ENCODE assay signal across 30 mouse cellular contexts in genomic region chr16:96651444-96651843, GRCm38 (mm10).
"Had no signal": no experiment of that assay in that cellular context is flagged by ENCODE, and none has a peak within 500 bp of the region (broad histone marks: within the 10 kb centered on the region; RNA-seq: fewer than 3 reads in every experiment).

No protein-coding gene starts in this region.

- ATAC-seq: liver, embryonic 12.5 days; liver, postnatal 0 days; lung, postnatal 0 days; midbrain, embryonic 13.5 days; midbrain, embryonic 15.5 days; midbrain, embryonic 16.5 days had no signal

- H3K4me3 ChIP-seq: left cerebral cortex, adult 2 months; limb, embryonic 15.5 days; liver, embryonic 12.5 days; liver, embryonic 13.5 days; liver, embryonic 15.5 days; lung, embryonic 15.5 days; megakaryocyte, embryonic 14.5 days; midbrain, embryonic 10.5 days; midbrain, embryonic 12.5 days; midbrain, embryonic 13.5 days; midbrain, embryonic 15.5 days; myocyte; neural tube, embryonic 12.5 days had no signal

- H3K4me2 ChIP-seq: limb, embryonic 15.5 days; liver, embryonic 11.5 days; liver, embryonic 12.5 days; liver, embryonic 13.5 days; liver, embryonic 15.5 days; lung, embryonic 14.5 days; lung, embryonic 15.5 days; midbrain, embryonic 11.5 days; midbrain, embryonic 12.5 days; midbrain, embryonic 13.5 days; midbrain, embryonic 15.5 days; neural tube, embryonic 12.5 days had no signal

- H3K4me1 ChIP-seq: liver, embryonic 12.5 days; liver, embryonic 13.5 days; liver, embryonic 15.5 days; lung, embryonic 15.5 days; megakaryocyte, embryonic 14.5 days; midbrain, embryonic 10.5 days; midbrain, embryonic 12.5 days; midbrain, embryonic 15.5 days; neural tube, embryonic 12.5 days had no signal

- DNase-seq: left cerebral cortex, postnatal 4 days; liver; liver, embryonic 13.5 days; liver, postnatal 0 days; lung, adult 18-20 months; lung, adult 2 months; lung, embryonic 14.5 days; lung, postnatal 10 days; lung, postnatal 14 days; lung, postnatal 36 days; lung, postnatal 4 days; midbrain, embryonic 14.5 days had no signal

- H3K9me3 ChIP-seq: limb, embryonic 15.5 days; liver, embryonic 12.5 days; liver, embryonic 13.5 days; liver, embryonic 15.5 days; lung, embryonic 15.5 days; midbrain, embryonic 10.5 days; midbrain, embryonic 12.5 days; midbrain, embryonic 13.5 days; midbrain, embryonic 15.5 days; neural tube, embryonic 12.5 days had no signal

- H3K9ac ChIP-seq: limb, embryonic 15.5 days; liver, embryonic 12.5 days; liver, embryonic 13.5 days; liver, embryonic 14.5 days; liver, embryonic 15.5 days; liver, postnatal 0 days; lung, embryonic 14.5 days; lung, embryonic 15.5 days; midbrain, embryonic 12.5 days; midbrain, embryonic 13.5 days; midbrain, embryonic 15.5 days; neural tube, embryonic 12.5 days had no signal

- H3K27me3 ChIP-seq: limb, embryonic 15.5 days; liver, embryonic 12.5 days; liver, embryonic 13.5 days; liver, embryonic 15.5 days; lung, embryonic 15.5 days; megakaryocyte, embryonic 14.5 days; midbrain, embryonic 12.5 days; midbrain, embryonic 13.5 days; midbrain, embryonic 15.5 days; neural tube, embryonic 12.5 days had no signal

- H3K36me3 ChIP-seq: limb, embryonic 15.5 days; liver, embryonic 12.5 days; liver, embryonic 13.5 days; liver, embryonic 15.5 days; lung, embryonic 15.5 days; midbrain, embryonic 10.5 days; midbrain, embryonic 12.5 days; neural tube, embryonic 12.5 days had no signal

- H3K27ac ChIP-seq: left cerebral cortex, adult 2 months; limb, embryonic 15.5 days; liver, embryonic 12.5 days; liver, embryonic 13.5 days; liver, embryonic 14.5 days; liver, embryonic 15.5 days; lung, embryonic 15.5 days; macrophage; midbrain, embryonic 10.5 days; midbrain, embryonic 12.5 days; midbrain, embryonic 13.5 days; midbrain, embryonic 15.5 days; neural tube, embryonic 12.5 days had no signal
